Mouse (Mus musculus): ENCODE data around the gene Tert.

- TF ChIP-seq MAX (IDR thresholded peaks at IDR 0.05; ENCODE audit: low read depth): no peak
- TF ChIP-seq POLR2A (IDR thresholded peaks at IDR 0.05; ENCODE audit: insufficient read length, low read depth): no peak
- no peak for TF ChIP-seq POLR2AphosphoS2 (IDR thresholded peaks at IDR 0.05; ENCODE audit: insufficient read length, low read depth)
- TF ChIP-seq E2F4 (IDR thresholded peaks at IDR 0.05; ENCODE audit: insufficient read depth): no peak
Observed at GRCm38 (mm10) chr13:73604156-73604957, 22.4 kb upstream of the Tert start.
